Mouse (Mus musculus) T-helper 17 cell (primary cell): ENCODE measurements around the gene Npffr2.
"Not testable (repeated sequence)": the region's sequence is repeated elsewhere in the genome, so short reads cannot be mapped to it uniquely, and the experiment has no call there.

Source experiments
- in situ Hi-C, 2 experiments: fragments of 300-600 bp; cut with MboI, MseI; formaldehyde crosslinking; loops; 1 replicate in 1 of 2; 2 replicates in 1 of 2; pipeline ENCODE4 v1.15.1; 2025; ENCODE audit warnings: high pct_unique_total_duplicates in 2 of 2

Npffr2 gene

GRCm38 (mm10) chr5:89526878-89527578, at the start of gene Npffr2:
Gene Npffr2 (plus strand): TSS chr5:89527429.
- in situ Hi-C loops = no loop called here

GRCm38 (mm10) chr5:89492560-89492959, 34.7 kb upstream of the Npffr2 start:
- in situ Hi-C loops = loop anchor here in 1 of 2 experiments (5.0 kb wide), 1 partner anchor 105 kb away; no protein-coding TSS in a partner anchor

GRCm38 (mm10) chr5:89500182-89500581, 27.0 kb upstream of the Npffr2 start:
- in situ Hi-C loops = no loop called here

GRCm38 (mm10) chr5:89518641-89519040, 8.6 kb upstream of the Npffr2 start:
- in situ Hi-C loops = no loop called here

GRCm38 (mm10) chr5:89526181-89526778, 949 bp upstream of the Npffr2 start:
- in situ Hi-C loops = no loop called here

GRCm38 (mm10) chr5:89528951-89529350, 1.7 kb downstream of the Npffr2 start:
- in situ Hi-C loops = no loop called here

GRCm38 (mm10) chr5:89529391-89529790, 2.2 kb downstream of the Npffr2 start:
- in situ Hi-C loops = no loop called here

- in situ Hi-C loops = no loop called here
These were observed 8.8 kb downstream of the Npffr2 start for GRCm38 (mm10) chr5:89536018-89536417.

GRCm38 (mm10) chr5:89542472-89542871, 15.2 kb downstream of the Npffr2 start:
- in situ Hi-C loops = no loop called here

- in situ Hi-C loops = no loop called here
These were observed 16.2 kb downstream of the Npffr2 start for GRCm38 (mm10) chr5:89543476-89543875.

- in situ Hi-C loops = not testable (repeated sequence)
These were observed 31.9 kb downstream of the Npffr2 start for GRCm38 (mm10) chr5:89559118-89559517.

- in situ Hi-C loops = no loop called here
These were observed 34.2 kb downstream of the Npffr2 start for GRCm38 (mm10) chr5:89561381-89561780.

GRCm38 (mm10) chr5:89578678-89579077, 51.4 kb downstream of the Npffr2 start:
- in situ Hi-C loops = no loop called here

- in situ Hi-C loops = no loop called here
These were observed 52.0 kb downstream of the Npffr2 start for GRCm38 (mm10) chr5:89579181-89579580.

- in situ Hi-C loops = no loop called here
These were observed 53.9 kb downstream of the Npffr2 start for GRCm38 (mm10) chr5:89581143-89581542.

GRCm38 (mm10) chr5:89581742-89582366, 54.6 kb downstream of the Npffr2 start:
- in situ Hi-C loops = no loop called here

GRCm38 (mm10) chr5:89585021-89585420, 57.8 kb downstream of the Npffr2 start:
- in situ Hi-C loops = no loop called here

GRCm38 (mm10) chr5:89592301-89592700, 65.1 kb downstream of the Npffr2 start:
- in situ Hi-C loops = no loop called here

- in situ Hi-C loops = no loop called here
These were observed 84.2 kb downstream of the Npffr2 start for GRCm38 (mm10) chr5:89611322-89612015.

GRCm38 (mm10) chr5:89612262-89612661, 85.0 kb downstream of the Npffr2 start:
- in situ Hi-C loops = no loop called here

- in situ Hi-C loops = loop anchor here in 1 of 2 experiments (10.0 kb wide), 1 partner anchor 1997 kb away; no protein-coding TSS in a partner anchor
These were observed 104.4 kb downstream of the Npffr2 start for GRCm38 (mm10) chr5:89631599-89631998.
